31 mouse cellular contexts compared by ENCODE assay signal in the genomic region with DNA sequence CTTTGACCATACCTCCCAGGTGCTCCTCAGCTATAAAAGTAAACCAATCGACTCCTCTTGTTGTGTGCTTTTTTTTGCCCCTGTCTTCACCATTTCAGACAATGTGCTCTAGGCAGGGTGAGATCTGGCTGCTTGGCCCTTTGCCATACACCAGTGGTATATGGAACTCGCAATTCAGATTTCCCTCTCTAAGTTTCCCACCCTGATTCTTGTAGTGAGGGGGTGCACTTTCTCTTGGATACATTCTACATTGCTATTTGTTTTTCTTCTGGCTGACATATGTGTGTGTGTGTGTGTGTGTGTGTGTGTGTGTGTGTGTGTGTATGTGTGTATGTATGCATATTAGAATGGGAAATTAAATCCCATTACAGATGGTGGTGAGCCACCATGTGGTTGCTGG.
DNase-seq lines count a peak whose midpoint lies in the region; ATAC-seq lines count a peak whose summit lies in the region.
"Had no signal": no experiment of that assay in that cellular context is flagged by ENCODE, and none has a peak within 500 bp of the region (broad histone marks: within the 10 kb centered on the region; RNA-seq: fewer than 3 reads in every experiment).

No protein-coding gene starts in this region.

- peaks cover 11% of the 10 kb centered on the region; the same call in 1 of the 2 replicates for H3K4me1 ChIP-seq in forebrain, embryonic 15.5 days
- H3K4me1 ChIP-seq in forebrain, embryonic 11.5 days (replicated peaks; ENCODE audit: control insufficient read depth, insufficient read depth, low read length), result no peaks in the 10 kb centered on the region
- H3K4me1 ChIP-seq: embryonic facial prominence, embryonic 13.5 days; heart, embryonic 15.5 days had no signal

- no peak overlapping the region for H3K4me3 ChIP-seq in forebrain, embryonic 15.5 days
- H3K4me3 ChIP-seq in forebrain, embryonic 11.5 days (ENCODE audit: low read depth, low read length), result no peak overlapping the region
- H3K4me3 ChIP-seq: embryonic facial prominence, embryonic 10.5 days; embryonic facial prominence, embryonic 13.5 days; erythroblast, embryonic 14.5 days; gastrocnemius, adult 2 months; heart, embryonic 15.5 days; hindbrain, embryonic 10.5 days; hindbrain, embryonic 13.5 days had no signal

- no peaks in the 10 kb centered on the region for H3K36me3 ChIP-seq in forebrain, embryonic 15.5 days
- no peaks in the 10 kb centered on the region for H3K36me3 ChIP-seq in forebrain, embryonic 11.5 days (ENCODE audit: control insufficient read depth, insufficient read depth, low read length)
- H3K36me3 ChIP-seq: embryonic facial prominence, embryonic 10.5 days; embryonic facial prominence, embryonic 13.5 days; G1E; heart, embryonic 15.5 days; hindbrain, embryonic 10.5 days; hindbrain, embryonic 13.5 days had no signal

- ATAC-seq in forebrain, embryonic 15.5 days (replicated peaks), result peak; percentile 42; the same call in 1 of the 2 replicates
- no peak for ATAC-seq in forebrain, embryonic 11.5 days (replicated peaks; ENCODE audit: low FRiP score)
- ATAC-seq: hindbrain, embryonic 16.5 days; Patski had no signal

- intact Hi-C loops in left cerebral cortex, postnatal 4 days (cut with DNase I), result no loop called here

- H3K9me3 ChIP-seq in forebrain, embryonic 15.5 days, result no peaks in the 10 kb centered on the region
- no peaks in the 10 kb centered on the region for H3K9me3 ChIP-seq in forebrain, embryonic 11.5 days (ENCODE audit: control insufficient read depth, low read length)
- H3K9me3 ChIP-seq: embryonic facial prominence, embryonic 10.5 days; embryonic facial prominence, embryonic 13.5 days; G1E; heart, embryonic 15.5 days; hindbrain, embryonic 10.5 days; hindbrain, embryonic 13.5 days had no signal

- H3K9ac ChIP-seq in forebrain, embryonic 15.5 days (replicated peaks), result no peak overlapping the region
- no peak overlapping the region for H3K9ac ChIP-seq in forebrain, embryonic 11.5 days (ENCODE audit: low read length)
- H3K9ac ChIP-seq: embryonic facial prominence, embryonic 13.5 days; heart, embryonic 15.5 days; hindbrain, embryonic 13.5 days had no signal

- DNase-seq in cerebellum, postnatal 14 days, result peak; percentile 37 to 44
- DNase-seq in cerebellum, adult 8-10 months, result no peak
- no peak for DNase-seq in forebrain, embryonic 11.5 days (ENCODE audit: low spot score)
- peak; percentile 24 for DNase-seq in left cerebral cortex, postnatal 4 days
- no peak for DNase-seq in left cerebral cortex, adult 18-20 months (ENCODE audit: low spot score in 2 of 2)
- no peak for DNase-seq in kidney, adult 8-10 months
- DNase-seq: adrenal gland, postnatal 10 days; adrenal gland, postnatal 36 days; B cell, adult 2 months; cerebellum, adult 11 months; cerebellum, adult 9-10 months; cerebellum, postnatal 36 days; embryo, embryonic 11 days; gastrocnemius, adult 2 months; gastrocnemius, postnatal 14 days; heart, adult 11 months; heart, postnatal 10 days; heart, postnatal 36 days; kidney, adult 11 months; kidney, adult 9 months had no signal

- 50% methylated on average over 2 of the region's 2 CpGs for WGBS in forebrain, embryonic 15.5 days
- WGBS in forebrain, embryonic 11.5 days, result 91% methylated on average over 2 of the region's 2 CpGs

- no peak overlapping the region for H3K4me2 ChIP-seq in forebrain, embryonic 15.5 days (replicated peaks)
- no peak overlapping the region for H3K4me2 ChIP-seq in forebrain, embryonic 11.5 days (ENCODE audit: low read depth, low read length, severe bottlenecking)
- H3K4me2 ChIP-seq: embryonic facial prominence, embryonic 13.5 days; heart, embryonic 11.5 days; heart, embryonic 15.5 days; hindbrain, embryonic 13.5 days had no signal

- H3K27me3 ChIP-seq in forebrain, embryonic 15.5 days, result no peaks in the 10 kb centered on the region
- no peaks in the 10 kb centered on the region for H3K27me3 ChIP-seq in forebrain, embryonic 11.5 days (ENCODE audit: control insufficient read depth, insufficient read depth, low read length)
- H3K27me3 ChIP-seq: embryonic facial prominence, embryonic 13.5 days; heart, embryonic 15.5 days; hindbrain, embryonic 13.5 days; Patski had no signal

- no peak overlapping the region for H3K27ac ChIP-seq in forebrain, embryonic 15.5 days (replicated peaks)
- no peak overlapping the region for H3K27ac ChIP-seq in forebrain, embryonic 11.5 days (ENCODE audit: low read depth, low read length)
- H3K27ac ChIP-seq: embryonic facial prominence, embryonic 10.5 days; embryonic facial prominence, embryonic 13.5 days; gastrocnemius, adult 2 months; heart, embryonic 15.5 days; hindbrain, embryonic 10.5 days; hindbrain, embryonic 13.5 days had no signal

Comparison
In these comparisons a context has a peak if more than half of its experiments do, and no peak if none do; other contexts are left out.
1. DNase-seq: peak in cerebellum, postnatal 14 days (2 of 2) and left cerebral cortex, postnatal 4 days (single experiment); none in cerebellum, adult 8-10 months (single experiment), forebrain, embryonic 11.5 days (single experiment), left cerebral cortex, adult 18-20 months (0 of 2) and kidney, adult 8-10 months (0 of 2).